Mouse (Mus musculus): ENCODE data around the gene Spryd7. TPM values are rescaled to one million over a fixed set of nuclear protein-coding genes. Genes with fewer than 3 reads are reported as not detected.
A peak's percentile ranks its signal among the peaks of the same experiment; 100 is the strongest.
"Not testable (repeated sequence)": the region's sequence is repeated elsewhere in the genome, so short reads cannot be mapped to it uniquely, and the experiment has no call there.

Gene Spryd7
- polyA plus RNA-seq, 1 experiment from 2014 or later = 7.0 TPM

- peak overlapping the region; percentile 99 for H3K4me2 ChIP-seq (ENCODE audit: low read depth, low read length)
- peaks cover 6% of the 10 kb centered on the region for H3K4me1 ChIP-seq (ENCODE audit: insufficient read depth)
- no peak for TF ChIP-seq CTCF (IDR thresholded peaks at IDR 0.05; ENCODE audit: low read depth)
- no peak for TF ChIP-seq EP300 (IDR thresholded peaks at IDR 0.05; ENCODE audit: low read depth)
- ATAC-seq (no peak), DNase-seq (no peak)
- no peaks in the 10 kb centered on the region for H3K27me3 ChIP-seq (ENCODE audit: insufficient read depth, low read length)
- peak overlapping the region; percentile 82; the same call in 1 of the 2 replicates for H3K27ac ChIP-seq (ENCODE audit: low read depth)
- peak overlapping the region; percentile 80 for H3K9ac ChIP-seq (replicated peaks)
- no peaks in the 10 kb centered on the region for H3K36me3 ChIP-seq (replicated peaks; ENCODE audit: insufficient read depth, low read length)
- 4% methylated on average over 6 of the region's 6 CpGs for WGBS (ENCODE audit: insufficient replicate concordance)
- H3K9me3 ChIP-seq (ENCODE audit: low read length) = no peaks in the 10 kb centered on the region
- peak overlapping the region; percentile 81 for H3K4me3 ChIP-seq (ENCODE audit: low read depth, low read length)
Observed at GRCm38 (mm10) chr14:61555931-61556288, 776 bp downstream of the Spryd7 start.

- TF ChIP-seq EP300 (IDR thresholded peaks at IDR 0.05; ENCODE audit: low read depth) = 0 out of 2 replicates have a peak, but pooled peaks have one; percentile 24
- TF ChIP-seq CTCF (IDR thresholded peaks at IDR 0.05; ENCODE audit: low read depth) = no peak
- WGBS (ENCODE audit: insufficient replicate concordance) = 67% methylated on average over 1 of the region's 1 CpGs
- no peak for DNase-seq
- no peak overlapping the region for H3K4me3 ChIP-seq (ENCODE audit: low read depth, low read length)
- 0 out of 2 replicates have a peak, but pooled peaks cover 2% of the 10 kb centered on the region for H3K36me3 ChIP-seq (replicated peaks; ENCODE audit: insufficient read depth, low read length)
- no peaks in the 10 kb centered on the region for H3K9me3 ChIP-seq (ENCODE audit: low read length)
- no peak for ATAC-seq
- H3K27ac ChIP-seq (ENCODE audit: low read depth) = no peak overlapping the region
- H3K4me1 ChIP-seq (ENCODE audit: insufficient read depth) = no peaks in the 10 kb centered on the region
- H3K4me2 ChIP-seq (ENCODE audit: low read depth, low read length) = no peak overlapping the region
- H3K9ac ChIP-seq (replicated peaks) = no peak overlapping the region
- H3K27me3 ChIP-seq (ENCODE audit: insufficient read depth, low read length) = no peaks in the 10 kb centered on the region
Observed at GRCm38 (mm10) chr14:61548614-61549013, 8.1 kb downstream of the Spryd7 start.

DNA sequence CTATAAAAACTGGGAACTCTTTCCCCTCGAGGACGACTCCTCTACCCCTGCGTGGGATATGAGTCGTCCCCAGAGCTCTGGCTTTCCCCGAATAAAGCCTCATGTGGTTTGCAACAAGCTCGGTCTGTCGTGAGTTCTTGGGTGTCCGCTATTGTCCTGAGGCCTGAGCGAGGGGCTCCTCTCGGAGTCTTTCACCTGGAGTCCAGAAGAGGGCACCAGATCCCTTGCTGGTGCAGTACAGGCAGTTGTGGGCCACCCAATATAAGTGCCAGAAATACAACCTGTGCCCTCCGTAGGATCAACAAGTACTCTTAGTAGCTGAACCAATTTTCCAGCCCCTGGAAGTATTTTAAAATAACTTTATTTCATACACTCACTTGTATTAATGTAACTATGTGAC lies 18.9 kb downstream of the Spryd7 start:
- not testable (repeated sequence) for H3K9ac ChIP-seq (replicated peaks); H3K9me3 ChIP-seq (ENCODE audit: low read length); H3K4me2 ChIP-seq (ENCODE audit: low read depth, low read length); H3K4me3 ChIP-seq (ENCODE audit: low read depth, low read length); DNase-seq; H3K27ac ChIP-seq (ENCODE audit: low read depth); H3K27me3 ChIP-seq (ENCODE audit: insufficient read depth, low read length); H3K36me3 ChIP-seq (replicated peaks; ENCODE audit: insufficient read depth, low read length); ATAC-seq; H3K4me1 ChIP-seq (ENCODE audit: insufficient read depth)
- TF ChIP-seq CTCF (IDR thresholded peaks at IDR 0.05; ENCODE audit: low read depth) = peak; percentile 37
- WGBS (ENCODE audit: insufficient replicate concordance) = 75% methylated on average over 7 of the region's 11 CpGs

DNA sequence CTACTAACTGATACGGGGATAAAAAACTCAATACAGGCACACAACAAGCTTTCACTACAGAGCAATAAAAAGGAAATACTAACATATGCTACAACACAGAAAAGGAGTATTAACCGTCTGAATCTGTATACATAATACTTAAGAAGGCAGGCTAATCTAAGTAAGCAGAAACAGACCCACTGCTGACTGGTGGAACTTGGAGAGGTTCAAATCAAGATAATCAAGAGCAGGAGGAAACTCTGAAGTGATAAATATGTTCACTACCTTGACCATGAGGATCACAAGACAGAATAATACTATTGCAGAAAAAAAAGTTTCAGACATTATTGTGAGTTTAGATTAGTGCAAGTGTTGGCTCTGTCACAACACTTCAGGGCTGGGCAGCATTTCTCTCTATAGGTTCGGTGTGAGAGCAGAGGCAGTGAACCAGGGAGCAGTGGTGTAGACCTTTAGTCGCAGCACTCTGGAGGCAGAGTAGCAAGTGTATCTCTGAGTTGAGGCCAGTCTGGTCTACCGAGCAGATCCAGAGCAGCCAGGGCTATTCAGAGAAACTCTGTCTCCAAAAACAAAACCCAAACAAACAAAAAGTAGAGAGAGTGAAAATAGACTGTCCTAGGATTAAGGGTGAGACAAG lies 19.9 kb downstream of the Spryd7 start:
- Histone ChIP-seq H3K4me1 (ENCODE audit: insufficient read depth) (no peaks in the 10 kb centered on the region), H3K4me2 (ENCODE audit: low read depth, low read length) (no peak overlapping the region), H3K27ac (ENCODE audit: low read depth) (no peak overlapping the region), H3K27me3 (ENCODE audit: insufficient read depth, low read length) (no peaks in the 10 kb centered on the region), H3K9me3 (ENCODE audit: low read length) (no peaks in the 10 kb centered on the region), H3K36me3 (replicated peaks; ENCODE audit: insufficient read depth, low read length) (0 out of 2 replicates have a peak, but pooled peaks cover 2% of the 10 kb centered on the region), H3K9ac (replicated peaks) (no peak overlapping the region), H3K4me3 (ENCODE audit: low read depth, low read length) (no peak overlapping the region)
- no peak for DNase-seq
- 78% methylated on average over 5 of the region's 5 CpGs for WGBS (ENCODE audit: insufficient replicate concordance)
- no peak for ATAC-seq
- TF ChIP-seq CTCF (IDR thresholded peaks at IDR 0.05; ENCODE audit: low read depth) (no peak), EP300 (IDR thresholded peaks at IDR 0.05; ENCODE audit: low read depth) (no peak)

- Histone ChIP-seq H3K27me3 (ENCODE audit: insufficient read depth, low read length) (no peaks in the 10 kb centered on the region), H3K9ac (replicated peaks) (no peak overlapping the region), H3K36me3 (replicated peaks; ENCODE audit: insufficient read depth, low read length) (no peaks in the 10 kb centered on the region), H3K27ac (ENCODE audit: low read depth) (no peak overlapping the region), H3K4me1 (ENCODE audit: insufficient read depth) (no peaks in the 10 kb centered on the region), H3K4me3 (ENCODE audit: low read depth, low read length) (no peak overlapping the region), H3K4me2 (ENCODE audit: low read depth, low read length) (no peak overlapping the region), H3K9me3 (ENCODE audit: low read length) (no peaks in the 10 kb centered on the region)
- whole genome bisulfite sequencing (ENCODE audit: insufficient replicate concordance) = 74% methylated on average over 3 of the region's 3 CpGs
- TF ChIP-seq EP300 (IDR thresholded peaks at IDR 0.05; ENCODE audit: low read depth) (no peak), CTCF (IDR thresholded peaks at IDR 0.05; ENCODE audit: low read depth) (no peak)
- DNase-seq (no peak), ATAC-seq (no peak)
Observed at GRCm38 (mm10) chr14:61535811-61536210, 20.9 kb downstream of the Spryd7 start.

- no peaks in the 10 kb centered on the region for H3K27me3 ChIP-seq (ENCODE audit: insufficient read depth, low read length)
- TF ChIP-seq EP300 (IDR thresholded peaks at IDR 0.05; ENCODE audit: low read depth) (no peak), CTCF (IDR thresholded peaks at IDR 0.05; ENCODE audit: low read depth) (no peak)
- no peak overlapping the region for H3K9ac ChIP-seq (replicated peaks)
- no peaks in the 10 kb centered on the region for H3K4me1 ChIP-seq (ENCODE audit: insufficient read depth)
- DNase-seq = no peak
- H3K9me3 ChIP-seq (ENCODE audit: low read length) = no peaks in the 10 kb centered on the region
- no peak overlapping the region for H3K4me2 ChIP-seq (ENCODE audit: low read depth, low read length)
- no peak for ATAC-seq
- H3K36me3 ChIP-seq (replicated peaks; ENCODE audit: insufficient read depth, low read length) = no peaks in the 10 kb centered on the region
- H3K4me3 ChIP-seq (ENCODE audit: low read depth, low read length) = no peak overlapping the region
- H3K27ac ChIP-seq (ENCODE audit: low read depth) = no peak overlapping the region
Observed at GRCm38 (mm10) chr14:61530966-61531365, 25.7 kb downstream of the Spryd7 start.

DNA sequence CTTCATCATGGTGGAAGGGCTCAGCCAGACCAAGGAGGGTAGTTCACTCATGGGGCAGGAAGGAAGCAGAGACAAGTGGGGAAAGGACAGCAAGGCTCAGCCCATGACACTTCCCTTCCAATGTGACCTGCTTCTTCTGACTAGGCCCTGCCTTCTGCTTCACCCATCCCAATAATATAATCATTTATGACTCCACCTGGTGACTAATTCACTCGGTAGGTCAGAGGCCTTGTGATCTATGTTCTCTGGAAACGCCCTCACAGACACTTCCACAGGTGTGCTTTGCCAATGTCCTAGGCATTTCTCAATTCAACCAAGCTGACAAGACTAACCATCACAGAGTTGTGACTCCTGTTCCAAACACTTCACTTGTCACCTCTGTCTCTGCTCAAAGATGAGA lies 26.3 kb downstream of the Spryd7 start:
- H3K9me3 ChIP-seq (ENCODE audit: low read length) = no peaks in the 10 kb centered on the region
- no peaks in the 10 kb centered on the region for H3K27me3 ChIP-seq (ENCODE audit: insufficient read depth, low read length)
- H3K4me1 ChIP-seq (ENCODE audit: insufficient read depth) = no peaks in the 10 kb centered on the region
- H3K36me3 ChIP-seq (replicated peaks; ENCODE audit: insufficient read depth, low read length) = no peaks in the 10 kb centered on the region
- TF ChIP-seq CTCF (IDR thresholded peaks at IDR 0.05; ENCODE audit: low read depth) (no peak), EP300 (IDR thresholded peaks at IDR 0.05; ENCODE audit: low read depth) (no peak)
- DNase-seq (no peak), ATAC-seq (no peak)
- 90% methylated on average over 2 of the region's 2 CpGs for WGBS (ENCODE audit: insufficient replicate concordance)
- no peak overlapping the region for H3K4me2 ChIP-seq (ENCODE audit: low read depth, low read length)
- no peak overlapping the region for H3K27ac ChIP-seq (ENCODE audit: low read depth)
- no peak overlapping the region for H3K4me3 ChIP-seq (ENCODE audit: low read depth, low read length)
- no peak overlapping the region for H3K9ac ChIP-seq (replicated peaks)
